Mouse (Mus musculus): Measurements from ENCODE around the gene Nfxl1. TPM values are rescaled to one million over a fixed set of nuclear protein-coding genes. Genes with fewer than 3 reads are reported as not detected.

The Nfxl1 gene
- polyA plus RNA-seq, 1 experiment from 2014 or later = 20.9 TPM

GRCm38 (mm10) chr5:72513808-72514207 is 45.7 kb downstream of the Nfxl1 start:
- Histone ChIP-seq H3K4me1 (ENCODE audit: control insufficient read depth, insufficient read depth, low read length) (no peaks in the 10 kb centered on the region), H3K27me3 (replicated peaks; ENCODE audit: control insufficient read depth, insufficient read depth, low read length) (no peaks in the 10 kb centered on the region), H3K4me2 (ENCODE audit: low read depth, low read length) (no peak overlapping the region), H3K27ac (replicated peaks; ENCODE audit: low read depth, low read length) (no peak overlapping the region), H3K4me3 (ENCODE audit: low read depth, low read length) (no peak overlapping the region), H3K36me3 (ENCODE audit: control insufficient read depth, insufficient read depth, low read length) (peaks cover 51% of the 10 kb centered on the region), H3K9ac (ENCODE audit: low read depth, low read length) (no peak overlapping the region), H3K9me3 (ENCODE audit: control insufficient read depth, low read length) (no peaks in the 10 kb centered on the region)
- WGBS = 86% methylated on average over 5 of the region's 5 CpGs
- no peak for ATAC-seq (ENCODE audit: low read depth)
- no peak for DNase-seq (ENCODE audit: low spot score)

- H3K4me2 ChIP-seq (ENCODE audit: low read depth, low read length) = no peak overlapping the region
- 72% methylated on average over 5 of the region's 5 CpGs for WGBS
- ATAC-seq (ENCODE audit: low read depth) (no peak), DNase-seq (ENCODE audit: low spot score) (peak; percentile 52)
- H3K27ac ChIP-seq (replicated peaks; ENCODE audit: low read depth, low read length) = no peak overlapping the region
- H3K9me3 ChIP-seq (ENCODE audit: control insufficient read depth, low read length) = no peaks in the 10 kb centered on the region
- H3K9ac ChIP-seq (ENCODE audit: low read depth, low read length) = no peak overlapping the region
- H3K27me3 ChIP-seq (replicated peaks; ENCODE audit: control insufficient read depth, insufficient read depth, low read length) = peaks cover 32% of the 10 kb centered on the region
- H3K4me1 ChIP-seq (ENCODE audit: control insufficient read depth, insufficient read depth, low read length) = peaks cover 17% of the 10 kb centered on the region
- H3K4me3 ChIP-seq (ENCODE audit: low read depth, low read length) = no peak overlapping the region
- H3K36me3 ChIP-seq (ENCODE audit: control insufficient read depth, insufficient read depth, low read length) = no peaks in the 10 kb centered on the region
Measured at GRCm38 (mm10) chr5:72505740-72506139, 53.7 kb downstream of the Nfxl1 start.

GRCm38 (mm10) chr5:72503531-72504523 is 55.7 kb downstream of the Nfxl1 start, which contains the start of gene Corin:
Corin (minus strand) TSS chr5:72504473.
- DNase-seq (ENCODE audit: low spot score) (no peak), ATAC-seq (ENCODE audit: low read depth) (peak; percentile 58; the same call in 1 of the 2 replicates)
- Histone ChIP-seq H3K9me3 (ENCODE audit: control insufficient read depth, low read length) (no peaks in the 10 kb centered on the region), H3K27ac (replicated peaks; ENCODE audit: low read depth, low read length) (no peak within 1 kb of the TSS; the same call in 1 of the 2 replicates), H3K4me2 (ENCODE audit: low read depth, low read length) (peak within 1 kb of the TSS; percentile 82), H3K4me3 (ENCODE audit: low read depth, low read length) (peak within 1 kb of the TSS; percentile 45), H3K27me3 (replicated peaks; ENCODE audit: control insufficient read depth, insufficient read depth, low read length) (peaks cover 32% of the 10 kb centered on the region), H3K36me3 (ENCODE audit: control insufficient read depth, insufficient read depth, low read length) (no peaks in the 10 kb centered on the region), H3K9ac (ENCODE audit: low read depth, low read length) (peak within 1 kb of the TSS; percentile 59), H3K4me1 (ENCODE audit: control insufficient read depth, insufficient read depth, low read length) (peaks cover 17% of the 10 kb centered on the region)
- 1% methylated on average over 61 of the region's 64 CpGs for WGBS

DNA sequence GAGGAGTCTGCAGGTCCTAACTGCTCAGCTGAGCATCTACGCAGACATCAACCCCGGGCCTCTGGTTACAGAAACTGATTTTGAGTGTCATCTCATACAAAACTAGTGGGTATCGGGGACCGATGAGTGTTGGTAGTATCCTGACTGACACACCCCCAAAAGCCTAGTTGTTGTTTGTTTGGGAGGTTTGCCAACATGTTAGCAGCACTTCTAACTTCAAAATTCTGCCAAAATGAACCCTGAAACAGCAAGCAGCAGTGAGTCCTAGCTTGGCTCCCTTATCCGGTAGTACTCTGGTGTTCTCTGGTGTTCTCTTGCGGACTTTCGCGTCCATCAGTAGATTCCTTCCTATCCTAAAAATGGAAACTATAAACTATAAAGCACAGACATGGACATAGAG is 56.7 kb downstream of the Nfxl1 start:
- no peak overlapping the region for H3K9ac ChIP-seq (ENCODE audit: low read depth, low read length)
- ATAC-seq (ENCODE audit: low read depth) (no peak), DNase-seq (ENCODE audit: low spot score) (no peak)
- H3K4me1 ChIP-seq (ENCODE audit: control insufficient read depth, insufficient read depth, low read length) = peaks cover 17% of the 10 kb centered on the region
- peak overlapping the region; percentile 82 for H3K4me2 ChIP-seq (ENCODE audit: low read depth, low read length)
- H3K4me3 ChIP-seq (ENCODE audit: low read depth, low read length) = peak overlapping the region; percentile 45; the same call in 1 of the 2 replicates
- no peak overlapping the region for H3K27ac ChIP-seq (replicated peaks; ENCODE audit: low read depth, low read length)
- no peaks in the 10 kb centered on the region for H3K36me3 ChIP-seq (ENCODE audit: control insufficient read depth, insufficient read depth, low read length)
- H3K9me3 ChIP-seq (ENCODE audit: control insufficient read depth, low read length) = no peaks in the 10 kb centered on the region
- 64% methylated on average over 8 of the region's 8 CpGs for WGBS
- H3K27me3 ChIP-seq (replicated peaks; ENCODE audit: control insufficient read depth, insufficient read depth, low read length) = peaks cover 32% of the 10 kb centered on the region

DNA sequence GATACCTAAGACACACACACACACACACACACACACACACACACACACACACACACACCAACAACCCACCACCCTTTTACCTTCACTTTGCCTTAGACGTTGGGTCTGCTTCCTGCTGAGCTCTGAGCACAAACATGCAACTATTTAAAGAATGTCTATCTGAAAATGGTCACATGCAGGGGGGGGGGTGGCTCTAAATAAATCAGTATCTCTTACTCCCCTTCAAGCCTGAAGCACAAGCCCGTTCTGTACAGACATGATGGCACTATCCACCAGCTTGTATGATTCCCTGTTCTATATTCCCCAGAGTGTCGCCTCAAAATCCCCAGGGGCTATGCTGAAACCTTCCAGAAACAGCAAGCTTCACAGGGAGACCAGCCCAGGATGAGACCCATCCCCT is 57.7 kb downstream of the Nfxl1 start:
- WGBS = 33% methylated on average over 3 of the region's 3 CpGs
- no peak overlapping the region for H3K27ac ChIP-seq (replicated peaks; ENCODE audit: low read depth, low read length)
- ATAC-seq (ENCODE audit: low read depth) = no peak; the same call in 1 of the 2 replicates
- no peak overlapping the region for H3K4me2 ChIP-seq (ENCODE audit: low read depth, low read length)
- no peak for DNase-seq (ENCODE audit: low spot score)
- no peak overlapping the region for H3K9ac ChIP-seq (ENCODE audit: low read depth, low read length)
- no peaks in the 10 kb centered on the region for H3K36me3 ChIP-seq (ENCODE audit: control insufficient read depth, insufficient read depth, low read length)
- no peak overlapping the region for H3K4me3 ChIP-seq (ENCODE audit: low read depth, low read length)
- H3K4me1 ChIP-seq (ENCODE audit: control insufficient read depth, insufficient read depth, low read length) = peaks cover 17% of the 10 kb centered on the region
- H3K9me3 ChIP-seq (ENCODE audit: control insufficient read depth, low read length) = no peaks in the 10 kb centered on the region
- peaks cover 32% of the 10 kb centered on the region for H3K27me3 ChIP-seq (replicated peaks; ENCODE audit: control insufficient read depth, insufficient read depth, low read length)

GRCm38 (mm10) chr5:72498271-72498670 is 61.2 kb downstream of the Nfxl1 start:
- H3K27ac ChIP-seq (replicated peaks; ENCODE audit: low read depth, low read length) = no peak overlapping the region
- peaks cover 6% of the 10 kb centered on the region; the same call in 1 of the 2 replicates for H3K4me1 ChIP-seq (ENCODE audit: control insufficient read depth, insufficient read depth, low read length)
- H3K4me2 ChIP-seq (ENCODE audit: low read depth, low read length) = no peak overlapping the region
- H3K4me3 ChIP-seq (ENCODE audit: low read depth, low read length) = no peak overlapping the region
- no peaks in the 10 kb centered on the region for H3K36me3 ChIP-seq (ENCODE audit: control insufficient read depth, insufficient read depth, low read length)
- H3K27me3 ChIP-seq (replicated peaks; ENCODE audit: control insufficient read depth, insufficient read depth, low read length) = peaks cover 12% of the 10 kb centered on the region
- ATAC-seq (ENCODE audit: low read depth) (no peak), DNase-seq (ENCODE audit: low spot score) (no peak)
- WGBS = 72% methylated on average over 10 of the region's 10 CpGs
- H3K9me3 ChIP-seq (ENCODE audit: control insufficient read depth, low read length) = no peaks in the 10 kb centered on the region
- no peak overlapping the region for H3K9ac ChIP-seq (ENCODE audit: low read depth, low read length)

- 68% methylated on average over 4 of the region's 4 CpGs for WGBS
Measured at GRCm38 (mm10) chr5:72496756-72497155, 62.7 kb downstream of the Nfxl1 start.

DNA sequence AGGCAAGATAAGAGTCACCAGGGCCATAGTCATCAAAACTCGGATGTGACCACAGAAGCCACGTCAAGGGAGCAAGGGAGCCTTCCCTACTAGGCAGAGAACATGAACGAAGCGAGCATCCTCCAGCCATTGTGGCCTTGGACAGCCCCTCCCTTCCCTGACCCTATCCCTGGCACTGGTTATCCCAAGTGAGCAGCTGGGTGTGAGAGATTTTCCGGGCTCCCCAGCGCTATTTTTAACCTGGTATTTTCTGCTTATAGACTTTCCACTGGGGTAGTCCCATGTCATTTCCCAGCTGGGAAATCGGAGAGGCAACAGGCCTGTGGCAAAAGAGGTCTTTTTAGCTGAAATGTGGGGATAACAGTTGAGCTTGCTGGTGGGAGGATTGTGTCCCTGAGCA is 65.6 kb downstream of the Nfxl1 start:
- Histone ChIP-seq H3K9me3 (ENCODE audit: control insufficient read depth, low read length) (no peaks in the 10 kb centered on the region), H3K4me1 (ENCODE audit: control insufficient read depth, insufficient read depth, low read length) (no peaks in the 10 kb centered on the region), H3K9ac (ENCODE audit: low read depth, low read length) (no peak overlapping the region), H3K27me3 (replicated peaks; ENCODE audit: control insufficient read depth, insufficient read depth, low read length) (no peaks in the 10 kb centered on the region), H3K36me3 (ENCODE audit: control insufficient read depth, insufficient read depth, low read length) (no peaks in the 10 kb centered on the region), H3K4me3 (ENCODE audit: low read depth, low read length) (no peak overlapping the region), H3K4me2 (ENCODE audit: low read depth, low read length) (no peak overlapping the region), H3K27ac (replicated peaks; ENCODE audit: low read depth, low read length) (no peak overlapping the region)
- ATAC-seq (ENCODE audit: low read depth) (peak; percentile 67; the same call in 1 of the 2 replicates), DNase-seq (ENCODE audit: low spot score) (peak; percentile 43)
- 75% methylated on average over 7 of the region's 7 CpGs for WGBS

More at GRCm38 (mm10) chr5:72496756-72497155, 62.7 kb downstream of the Nfxl1 start:
- H3K27ac ChIP-seq (replicated peaks; ENCODE audit: low read depth, low read length) = no peak overlapping the region
- H3K9ac ChIP-seq (ENCODE audit: low read depth, low read length) = no peak overlapping the region
- H3K4me3 ChIP-seq (ENCODE audit: low read depth, low read length) = no peak overlapping the region
- no peaks in the 10 kb centered on the region for H3K4me1 ChIP-seq (ENCODE audit: control insufficient read depth, insufficient read depth, low read length)
- no peaks in the 10 kb centered on the region for H3K9me3 ChIP-seq (ENCODE audit: control insufficient read depth, low read length)
- DNase-seq (ENCODE audit: low spot score) = no peak
- no peaks in the 10 kb centered on the region for H3K36me3 ChIP-seq (ENCODE audit: control insufficient read depth, insufficient read depth, low read length)
- H3K27me3 ChIP-seq (replicated peaks; ENCODE audit: control insufficient read depth, insufficient read depth, low read length) = no peaks in the 10 kb centered on the region
- ATAC-seq (ENCODE audit: low read depth) = no peak
- no peak overlapping the region for H3K4me2 ChIP-seq (ENCODE audit: low read depth, low read length)
